Mouse (Mus musculus): ENCODE measurements at regions not wholly inside any gene's neighbourhood (a gene's known extent, or its start where the extent isn't known, plus 50 kb on each side); places are given as distances from the start of the nearest gene placed in this dataset.

DNA sequence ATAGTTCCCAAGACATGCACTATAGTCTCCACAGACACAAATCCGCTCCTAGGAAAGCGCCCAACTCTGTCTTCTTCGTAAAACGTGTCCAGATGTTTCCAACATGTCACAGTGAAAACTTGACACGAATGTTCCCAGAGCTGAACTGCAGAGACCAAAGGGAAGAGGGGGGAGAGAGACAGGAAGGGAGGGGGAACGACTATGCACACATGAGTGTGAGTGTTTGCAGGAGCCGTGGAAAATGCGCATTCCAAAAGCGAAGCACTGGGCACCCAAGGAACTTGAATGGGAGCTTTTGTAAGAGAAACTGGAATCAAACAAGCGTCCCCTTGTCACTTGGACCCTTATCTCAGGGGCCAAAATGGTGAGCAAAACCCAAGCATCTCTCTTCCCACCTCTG, 202.8 kb downstream of the Tm2d1 start:
- Histone ChIP-seq H3K27ac (ENCODE audit: low read length) (no peak overlapping the region), H3K4me1 (ENCODE audit: control insufficient read depth, insufficient read depth, low read length) (no peaks in the 10 kb centered on the region), H3K4me2 (ENCODE audit: low read depth, low read length) (no peak overlapping the region), H3K4me3 (ENCODE audit: low read length) (no peak overlapping the region), H3K9ac (ENCODE audit: low read depth, low read length) (no peak overlapping the region), H3K9me3 (ENCODE audit: control insufficient read depth, low read length) (no peaks in the 10 kb centered on the region), H3K27me3 (replicated peaks; ENCODE audit: control insufficient read depth, insufficient read depth, low read length) (no peaks in the 10 kb centered on the region), H3K36me3 (ENCODE audit: control insufficient read depth, insufficient read depth, low read length) (no peaks in the 10 kb centered on the region)
- no peak for ATAC-seq
- whole genome bisulfite sequencing: 49% methylated on average over 10 of the region's 10 CpGs
